Mouse (Mus musculus): ENCODE data around the gene Crabp2.

DNA sequence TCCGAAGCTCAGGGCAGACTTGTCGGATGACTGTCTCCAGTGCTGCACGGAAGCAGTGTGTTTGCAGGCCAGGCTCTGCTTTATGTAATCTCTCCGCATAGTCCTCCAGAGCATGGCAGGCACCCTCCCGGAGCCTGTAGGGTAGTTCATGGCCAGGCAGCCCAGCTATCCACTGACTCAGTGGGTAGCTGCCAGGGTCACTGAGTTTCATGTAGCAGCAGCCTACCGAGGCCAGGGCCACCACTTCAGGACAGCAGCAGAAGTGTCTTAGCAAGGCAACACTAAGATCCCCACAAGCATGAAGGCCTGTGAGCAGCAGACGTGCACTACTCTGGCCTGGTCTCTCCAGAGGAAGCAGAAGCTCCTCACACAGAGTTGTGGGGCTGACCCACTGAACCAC lies 23.5 kb upstream of the Crabp2 start:
- TF ChIP-seq CTCF (conservative IDR thresholded peaks at IDR 0.05; ENCODE audit: insufficient read depth, insufficient read length, low read depth, low read length) = no peak
- TF ChIP-seq POLR2A (IDR thresholded peaks at IDR 0.05; ENCODE audit: low read depth, low read length) = no peak

Measured in kidney, adult 2 months (tissue).